Mouse (Mus musculus): Measurements from ENCODE around the gene Ndufv2.
A peak's percentile ranks its signal among the peaks of the same experiment; 100 is the strongest.
"Not testable (repeated sequence)": the region's sequence is repeated elsewhere in the genome, so short reads cannot be mapped to it uniquely, and the experiment has no call there.

Gene Ndufv2

DNA sequence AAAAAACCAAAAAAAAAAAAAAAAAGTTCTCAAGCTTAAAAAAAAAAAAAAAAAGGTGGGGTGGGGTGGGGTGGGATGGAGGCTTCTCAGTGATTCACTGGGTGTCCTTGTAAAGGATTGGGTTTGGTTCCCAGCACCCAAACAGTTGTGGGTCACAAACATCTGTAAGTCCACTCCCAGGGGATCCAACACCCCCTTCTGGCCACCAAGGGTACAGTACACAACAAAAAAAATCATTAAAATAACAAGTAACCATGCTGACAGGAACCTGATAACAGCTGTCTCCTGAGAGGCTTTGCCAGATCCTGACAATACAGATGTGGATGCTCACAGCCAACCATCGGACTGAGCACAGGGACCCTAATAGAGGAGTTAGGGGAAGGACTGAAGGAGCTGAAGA, 16.9 kb downstream of the Ndufv2 start:
- no peak for DNase-seq

DNA sequence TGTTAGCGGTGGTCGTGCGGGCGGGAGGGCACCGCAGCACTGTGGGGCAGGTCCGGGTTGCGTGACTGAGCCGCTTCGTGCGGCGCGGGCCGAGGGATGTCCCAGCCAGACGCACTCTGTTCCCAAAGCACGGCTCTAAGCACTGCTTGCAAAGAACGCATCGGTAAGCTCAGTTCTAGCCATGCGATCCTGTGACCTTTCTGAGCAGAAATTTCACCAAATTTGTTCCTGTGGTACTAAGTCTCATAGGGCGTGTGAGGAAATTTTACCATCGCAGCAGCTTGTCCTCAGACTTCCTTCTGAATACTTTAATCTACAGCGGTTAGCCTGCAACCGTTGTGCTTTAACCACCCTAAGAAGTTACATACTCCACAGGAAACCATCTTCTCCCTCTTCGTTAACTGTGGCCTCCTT, 23.9 kb downstream of the Ndufv2 start:
- DNase-seq, result no peak

DNA sequence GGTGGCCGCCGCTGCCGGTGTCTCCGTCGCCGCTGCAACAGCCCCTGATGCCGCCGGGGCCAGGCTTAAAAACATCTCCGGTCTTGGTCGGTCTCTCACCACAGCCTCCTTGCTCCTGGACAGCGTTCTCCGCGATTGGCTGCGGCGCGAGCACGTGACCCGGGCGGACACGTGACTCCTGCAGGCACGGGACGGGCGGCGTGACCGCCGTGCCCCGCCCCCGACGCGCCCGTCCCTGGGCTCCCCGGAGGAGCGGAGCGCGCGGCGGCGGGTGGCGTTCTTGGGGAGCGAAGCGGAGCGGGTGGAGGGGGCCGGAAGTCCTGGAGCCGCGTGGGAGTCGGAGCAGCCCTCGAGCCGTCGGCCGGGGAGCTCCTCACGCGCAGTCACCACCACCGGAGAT, 24.4 kb downstream of the Ndufv2 start, which contains the start of gene Ankrd12:
Ankrd12 (minus strand) TSS at position 156 of the 400 bp plus-strand sequence.
- peak; percentile 95 to 97 for DNase-seq

DNA sequence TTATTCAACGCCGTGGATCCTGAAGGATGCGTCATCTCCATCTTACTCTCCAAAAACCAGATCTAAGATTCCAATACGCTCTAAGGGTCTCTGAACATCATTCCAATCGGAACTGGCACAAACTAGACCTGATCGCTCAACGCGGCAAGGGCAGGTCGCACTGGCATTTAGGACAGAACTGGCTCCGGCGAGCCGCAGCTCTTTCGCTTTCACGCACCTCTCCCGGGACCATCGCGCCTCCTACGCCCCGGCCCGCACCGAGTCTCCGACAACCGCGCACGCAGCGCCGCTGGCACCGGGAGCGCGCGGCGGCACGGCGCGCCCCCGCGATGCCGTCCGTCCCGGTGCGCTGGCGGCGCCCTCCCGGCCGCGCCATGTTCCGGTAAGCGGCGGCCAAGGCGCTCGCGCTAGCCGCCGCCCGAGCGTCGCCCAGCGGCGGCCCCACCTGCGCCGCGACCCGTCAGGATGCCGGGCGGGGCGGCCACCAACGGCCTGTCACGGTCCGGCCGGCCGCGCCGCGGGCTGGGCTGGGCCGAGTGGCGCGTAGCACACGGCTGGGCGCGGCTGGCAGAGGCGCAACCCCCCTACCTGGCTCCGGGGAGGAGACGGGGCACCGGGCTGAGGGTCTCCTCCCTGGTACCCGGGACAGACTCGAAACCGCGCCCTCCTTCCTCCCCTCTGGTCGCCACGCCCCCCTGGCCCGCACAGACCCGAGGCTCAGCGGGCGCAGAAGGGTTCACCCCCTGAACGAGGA, 25.0 kb downstream of the Ndufv2 start:
- DNase-seq, result peak; percentile 57 to 70

DNA sequence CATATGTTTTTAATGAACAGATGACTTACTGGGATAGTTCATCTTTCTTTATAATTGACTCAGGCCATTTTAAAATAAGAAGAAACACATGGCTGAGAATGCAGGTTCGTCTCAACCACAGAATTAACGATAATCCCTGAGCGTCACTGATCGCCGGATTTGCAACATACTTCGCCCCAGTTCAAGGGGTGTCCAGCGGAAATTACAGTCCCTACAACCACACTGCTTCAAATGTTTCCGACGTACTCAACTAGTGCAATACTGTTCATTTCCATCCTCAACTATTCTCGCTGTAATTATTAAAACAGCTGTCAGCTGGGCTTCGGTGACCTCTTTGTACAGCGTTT, 25.6 kb downstream of the Ndufv2 start:
- no peak for DNase-seq

DNA sequence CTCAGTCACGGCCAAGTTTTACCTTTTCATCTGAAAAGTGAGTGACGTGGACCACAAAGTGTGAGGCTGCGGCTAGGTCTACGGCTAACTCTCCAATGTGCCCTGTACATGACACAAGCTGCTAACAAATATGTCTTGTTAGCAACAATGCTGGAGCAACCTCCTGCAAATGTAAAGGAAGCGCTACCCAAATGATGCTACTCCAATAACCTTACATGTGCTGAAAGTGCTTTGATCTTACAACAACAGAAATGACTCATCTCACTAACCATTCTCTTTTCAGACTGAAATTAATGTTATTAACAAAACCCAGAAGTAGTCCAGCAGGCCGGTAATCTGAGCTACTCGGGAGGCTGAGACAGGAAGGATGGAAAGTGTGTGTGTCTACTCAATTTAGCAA, 27.4 kb downstream of the Ndufv2 start:
- no peak for DNase-seq

DNA sequence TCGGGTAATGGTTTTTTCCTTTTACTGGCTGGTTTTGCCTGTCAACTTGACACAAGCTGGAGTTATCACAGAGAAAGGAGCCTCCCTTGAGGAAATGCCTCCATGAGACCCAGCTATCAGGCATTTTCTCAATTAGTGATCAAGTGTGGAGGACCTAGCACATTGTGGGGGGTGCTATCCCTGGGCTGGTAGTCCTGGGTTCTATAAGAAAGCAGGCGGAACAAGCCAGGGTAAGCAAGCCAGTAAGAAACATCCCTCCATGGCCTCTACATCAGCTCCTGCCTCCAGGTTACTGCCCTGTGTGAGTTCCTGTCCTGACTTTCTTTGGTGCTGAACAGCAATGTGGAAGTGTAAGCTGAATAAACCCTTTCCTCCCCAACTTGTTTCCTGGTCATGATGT, 32.3 kb downstream of the Ndufv2 start:
- DNase-seq, result not testable (repeated sequence)

DNA sequence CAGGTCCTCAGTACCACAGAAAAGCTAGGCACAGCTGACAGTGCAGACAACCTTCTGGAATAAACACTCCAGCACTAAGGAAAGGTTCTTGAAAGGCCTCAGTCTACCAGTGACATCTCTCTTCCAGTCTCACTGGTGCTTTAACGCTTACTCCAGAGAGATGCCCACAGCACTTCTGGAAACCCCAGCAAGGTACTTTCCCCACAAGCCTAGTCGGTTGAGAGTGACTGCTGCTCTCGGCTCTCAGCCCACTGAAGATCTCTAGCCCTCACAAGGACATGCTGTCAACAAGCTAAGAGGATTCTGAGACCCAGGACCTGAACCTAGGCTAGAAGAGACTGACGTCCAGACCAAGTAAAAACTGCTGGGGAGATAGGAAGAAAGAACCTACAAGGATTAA, 36.2 kb downstream of the Ndufv2 start:
- DNase-seq, result no peak

DNA sequence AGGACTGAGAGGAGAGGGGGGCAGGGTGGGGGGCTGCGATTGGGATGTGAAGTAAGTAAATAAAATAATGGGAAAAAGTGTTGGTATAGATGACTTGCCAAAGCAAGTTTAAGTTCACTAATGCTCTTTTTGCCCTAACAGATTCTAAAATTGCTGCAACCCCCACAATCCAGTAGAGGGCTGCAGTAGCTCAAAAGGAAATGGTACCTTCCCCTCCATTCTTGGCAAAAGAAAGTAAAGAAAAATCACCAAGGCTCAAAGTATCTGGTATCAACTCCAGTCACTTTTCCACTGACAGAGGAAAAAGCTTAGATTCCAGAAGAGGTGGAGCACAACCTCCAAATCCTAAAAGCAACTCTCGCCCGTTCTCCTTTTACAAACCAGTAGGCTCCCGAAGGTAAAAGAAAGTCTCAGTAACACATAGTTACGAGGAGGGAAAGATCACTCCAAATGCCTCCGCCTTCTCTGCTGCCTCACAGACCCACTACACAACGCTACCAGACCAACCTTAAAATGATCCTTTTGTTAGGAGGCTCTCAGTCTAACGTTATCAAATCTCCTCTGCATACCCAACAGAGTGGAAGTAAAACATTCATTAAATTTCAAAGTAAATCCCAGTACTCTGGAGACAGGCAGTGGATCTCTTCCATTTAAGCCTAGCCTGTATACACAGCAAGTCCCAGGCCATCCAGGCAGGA, 40.0 kb downstream of the Ndufv2 start:
- no peak for DNase-seq

DNA sequence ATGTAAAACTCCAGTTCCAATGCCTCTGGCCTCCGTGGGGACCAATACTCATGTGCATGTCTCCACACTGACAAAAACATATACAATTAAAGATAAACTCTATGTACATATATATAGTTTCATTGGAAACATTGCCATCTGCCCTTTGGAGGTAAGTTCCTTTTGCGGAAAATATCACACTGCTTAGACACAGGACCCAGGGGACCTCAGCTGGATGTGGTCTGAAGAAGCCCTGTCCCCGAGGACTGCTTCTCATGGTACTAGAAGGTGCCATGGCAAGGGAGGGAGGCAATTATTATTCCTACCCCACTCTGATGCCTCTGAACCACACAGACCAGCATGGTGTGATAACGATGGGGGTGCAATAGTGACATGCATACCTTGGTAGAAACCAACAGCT, 43.2 kb downstream of the Ndufv2 start:
- DNase-seq, result no peak

DNA sequence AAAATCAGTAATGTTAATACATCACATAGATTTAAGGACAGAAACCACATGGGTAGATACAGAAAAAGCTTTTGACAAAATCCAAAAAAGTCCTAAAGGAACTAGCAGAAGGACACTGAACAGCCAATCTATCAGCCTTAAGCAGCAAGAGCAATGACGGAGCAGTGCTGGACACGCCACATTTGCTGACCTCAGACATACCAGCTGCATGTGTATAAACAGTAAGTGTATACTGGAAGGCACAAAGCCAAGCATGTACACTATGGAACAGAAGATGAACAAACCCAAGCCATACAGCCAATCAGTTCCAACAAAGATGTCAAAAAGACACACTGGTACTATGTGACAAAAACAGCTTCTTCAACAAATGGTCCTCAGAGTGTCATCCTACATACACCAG, 44.2 kb downstream of the Ndufv2 start:
- DNase-seq, result no peak

DNA sequence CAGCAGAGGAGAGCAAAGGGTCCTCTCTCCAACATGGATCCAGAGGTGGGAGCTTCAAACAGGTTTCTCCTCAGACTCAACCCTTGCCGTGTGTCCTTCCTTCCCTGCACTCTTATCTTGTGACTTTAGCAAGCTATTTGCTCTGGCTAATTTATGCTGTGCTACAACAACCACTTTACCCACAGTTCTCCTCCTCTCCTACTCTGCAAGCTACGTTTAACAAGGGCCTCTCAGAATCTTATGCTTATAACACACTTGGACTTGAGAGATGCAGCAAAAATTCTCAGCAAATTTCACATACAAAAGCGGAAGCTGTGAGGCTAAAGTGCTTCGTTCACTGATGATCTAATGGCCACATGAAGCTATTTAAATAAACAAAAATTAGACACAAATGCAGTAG, 48.0 kb downstream of the Ndufv2 start:
- DNase-seq, result no peak

DNA sequence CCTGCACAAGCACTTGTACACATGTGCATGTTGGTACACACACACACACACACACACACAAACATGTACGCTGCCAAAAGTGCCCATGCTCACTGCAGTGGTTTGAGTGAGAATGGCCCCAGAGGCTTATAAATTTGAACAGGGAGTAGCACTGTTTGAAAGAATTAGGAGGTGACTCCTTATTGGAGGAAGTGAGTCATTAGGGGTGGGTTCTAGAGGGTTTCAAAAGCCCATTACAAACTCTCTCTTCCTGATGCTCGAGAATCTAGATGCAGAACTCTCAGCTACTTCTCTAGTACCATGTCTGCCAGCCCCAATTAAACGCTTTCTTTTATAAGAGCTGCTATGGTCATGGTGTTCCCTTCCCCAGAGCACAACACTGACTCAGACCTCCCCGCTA, 52.6 kb downstream of the Ndufv2 start:
- DNase-seq, result no peak

DNA sequence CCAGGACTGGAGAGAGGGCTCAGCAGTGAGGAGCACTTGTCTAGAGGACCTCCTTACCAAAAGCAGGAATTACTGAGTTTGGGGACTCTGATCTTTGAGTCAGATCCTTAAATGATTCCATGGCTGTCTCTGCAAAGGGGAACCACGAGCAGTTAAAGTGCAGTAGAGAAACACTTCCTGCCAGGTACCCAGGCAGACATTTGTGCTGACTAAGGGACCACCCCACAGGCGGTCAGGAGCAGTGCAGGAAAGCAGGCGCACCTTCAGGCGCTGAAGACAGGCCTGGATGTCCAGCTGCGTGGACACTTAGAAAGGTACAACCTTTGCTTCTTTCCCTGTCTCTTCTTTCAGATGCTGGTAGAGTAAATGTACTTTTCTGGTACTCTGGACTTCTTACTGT, 53.2 kb downstream of the Ndufv2 start:
- DNase-seq, result no peak

DNA sequence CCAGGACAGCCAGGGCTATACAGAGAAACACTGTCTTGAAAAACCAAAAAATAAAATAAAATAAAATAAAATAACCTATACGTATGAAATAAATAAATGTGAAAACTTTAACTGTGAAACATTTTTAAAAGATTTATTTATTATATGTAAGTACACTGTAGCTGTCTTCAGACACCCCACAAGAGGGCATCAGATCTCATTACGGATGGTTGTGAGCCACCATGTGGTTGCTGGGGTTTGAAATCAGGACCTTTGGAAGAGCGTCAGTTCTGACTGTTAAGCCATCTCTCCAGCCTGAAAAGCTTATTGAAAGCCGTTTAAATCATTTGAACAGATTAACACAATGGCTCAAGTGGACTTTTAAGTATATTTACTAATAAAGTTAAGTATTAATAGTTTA, 57.7 kb downstream of the Ndufv2 start:
- not testable (repeated sequence) for DNase-seq

DNA sequence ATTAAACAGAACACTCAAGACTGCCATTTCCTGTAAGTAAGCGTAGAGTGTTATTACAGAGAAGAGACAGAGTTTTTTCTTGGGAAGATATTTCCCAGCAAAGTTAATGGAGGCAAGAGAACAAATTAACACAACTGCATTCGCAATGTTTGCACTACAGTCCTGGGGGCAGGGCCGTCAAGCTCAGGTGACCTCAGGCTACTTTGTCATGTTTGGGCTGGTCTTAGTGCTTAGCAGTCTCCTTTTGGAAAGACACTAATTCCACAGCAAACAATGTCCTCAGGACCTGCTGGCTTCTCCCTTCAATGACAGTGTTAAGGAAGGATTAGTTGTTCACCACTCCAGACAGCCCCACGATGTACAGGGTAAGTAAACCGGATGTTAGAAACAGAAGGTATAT, 60.3 kb downstream of the Ndufv2 start:
- DNase-seq, result no peak

DNA sequence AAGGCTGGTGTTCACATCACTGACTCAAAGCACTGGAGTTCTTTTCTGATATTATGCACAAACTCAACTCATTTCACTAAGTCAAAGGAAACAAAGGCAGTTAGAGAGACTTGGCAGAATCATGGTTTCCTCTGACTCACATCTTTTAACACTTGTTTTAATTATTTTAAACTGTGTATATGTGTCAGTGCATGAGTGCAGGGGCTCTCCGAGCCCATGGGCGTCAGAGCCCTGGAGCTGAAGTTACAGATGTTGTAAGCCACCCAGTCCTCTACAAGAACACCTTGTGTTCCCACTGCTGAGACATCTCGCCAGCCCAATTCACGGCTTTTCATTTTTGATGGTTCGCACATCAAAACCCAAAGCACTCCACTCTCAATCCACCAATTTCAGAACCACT, 68.1 kb downstream of the Ndufv2 start:
- DNase-seq, result no peak

DNA sequence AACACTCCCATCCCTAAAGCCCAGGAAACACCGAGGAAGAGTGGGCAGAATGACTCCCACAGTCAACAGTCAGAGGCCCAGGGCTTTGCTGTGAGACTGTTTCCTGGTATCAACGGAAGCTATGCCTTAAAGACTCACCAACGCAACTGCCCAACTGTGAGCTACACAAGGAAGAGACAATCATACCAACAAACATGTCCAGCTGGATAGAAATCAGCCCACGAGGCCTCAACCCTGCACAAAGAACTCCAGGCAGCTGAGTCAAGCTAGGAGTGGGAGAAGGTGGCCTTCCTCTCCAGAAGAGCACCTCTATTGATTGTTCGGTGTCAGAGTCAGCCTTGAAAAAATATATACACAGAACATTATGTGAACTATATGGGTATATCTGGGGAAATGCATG, 69.4 kb downstream of the Ndufv2 start:
- DNase-seq, result no peak

Data from cerebellum, postnatal 36 days (tissue).